Mouse (Mus musculus) neural tube, embryonic 14.5 days (tissue): ENCODE measurements at regions not wholly inside any gene's neighbourhood (a gene's known extent, or its start where the extent isn't known, plus 50 kb on each side); places are given as distances from the start of the nearest gene placed in this dataset.

Experiments used
- ATAC-seq: fragments of 200-750 bp; cut with Nextera tagmentation; 2 replicates; pipeline ENCODE4 v1.8.0; 2017; ENCODE audit warnings: low read depth, mild to moderate bottlenecking, moderate TSS enrichment, moderate library complexity
- H3K27ac ChIP-seq: fragments of 300-500 bp; sonication (generic); 2 replicates; pipeline ENCODE4 v1.5.1; 2014; ENCODE audit warnings: low read depth, mild to moderate bottlenecking, control low read depth, low read length, moderate library complexity, mixed read lengths
- H3K27me3 ChIP-seq: fragments of 300-500 bp; sonication (generic); 2 replicates; pipeline ENCODE4 v1.6.1; 2014; ENCODE audit warnings: low read length; ENCODE audit not compliant: control insufficient read depth, insufficient read depth
- H3K36me3 ChIP-seq: fragments of 300-500 bp; sonication (generic); 2 replicates; pipeline ENCODE4 v1.6.1; 2014; ENCODE audit warnings: low read length, mixed read lengths; ENCODE audit not compliant: control insufficient read depth, insufficient read depth
- H3K4me1 ChIP-seq: fragments of 300-500 bp; sonication (generic); 2 replicates; pipeline ENCODE4 v1.6.1; 2014; ENCODE audit warnings: low read length; ENCODE audit not compliant: control insufficient read depth, insufficient read depth
- H3K4me2 ChIP-seq: fragments of 300-500 bp; sonication (generic); 2 replicates; pipeline ENCODE4 v1.6.1; 2014; ENCODE audit warnings: mild to moderate bottlenecking, low read depth, low read length, control low read depth
- H3K4me3 ChIP-seq: fragments of 300-500 bp; sonication (generic); 2 replicates; pipeline ENCODE4 v1.5.1; 2014; ENCODE audit warnings: low read depth, low read length, control low read depth, mixed read lengths
- H3K9ac ChIP-seq: fragments of 300-500 bp; sonication (generic); replicated peaks from 2 replicates; pipeline ENCODE4 v1.6.1; 2014; ENCODE audit warnings: low read depth, mild to moderate bottlenecking, control low read depth, low read length, mixed read lengths
- H3K9me3 ChIP-seq: fragments of 300-500 bp; sonication (generic); 2 replicates; pipeline ENCODE4 v1.6.1; 2016; ENCODE audit warnings: low read length; ENCODE audit not compliant: control insufficient read depth
- WGBS: fragments of 180-500 bp; shearing (Covaris S2); extraction: QIAGEN DNeasy Blood & Tissue Kit; methylation state at CpG from one replicate; pipeline ENCODE4 v1.1.7; 2014; 5-methylcytosine and 5-hydroxymethylcytosine counted together

- Histone ChIP-seq H3K36me3 (no peaks in the 10 kb centered on the region), H3K4me3 (no peak overlapping the region), H3K4me2 (no peak overlapping the region), H3K4me1 (no peaks in the 10 kb centered on the region), H3K27ac (no peak overlapping the region), H3K27me3 (no peaks in the 10 kb centered on the region), H3K9me3 (no peaks in the 10 kb centered on the region), H3K9ac (no peak overlapping the region)
- 92% methylated on average over 6 of the region's 6 CpGs for WGBS
- no peak for ATAC-seq
Measured at GRCm38 (mm10) chr1:190324562-190324961, 154.0 kb upstream of the Prox1 start.

DNA sequence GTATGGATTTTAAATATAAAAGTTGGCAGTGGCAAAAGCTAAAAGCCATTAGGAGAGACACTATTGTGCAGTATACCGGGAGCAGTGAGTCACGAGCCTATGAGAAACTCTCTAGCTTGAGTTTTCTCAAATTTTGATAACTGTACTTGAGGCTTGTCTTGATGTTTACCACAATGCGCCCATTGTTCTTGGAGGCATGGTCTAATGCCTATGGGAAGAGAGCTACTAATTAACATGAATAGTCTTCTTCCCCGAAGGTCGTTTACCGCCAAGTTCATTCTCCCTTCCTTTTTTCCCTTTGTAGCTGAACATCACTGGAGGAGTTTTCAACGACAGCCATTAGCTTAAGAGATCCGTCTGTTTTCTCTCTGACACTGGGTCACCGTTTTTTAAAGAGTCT is 153.2 kb upstream of the Prox1 start:
- Histone ChIP-seq H3K9ac (no peak overlapping the region), H3K27ac (no peak overlapping the region), H3K27me3 (no peaks in the 10 kb centered on the region), H3K36me3 (no peaks in the 10 kb centered on the region), H3K9me3 (no peaks in the 10 kb centered on the region), H3K4me3 (no peak overlapping the region), H3K4me1 (no peaks in the 10 kb centered on the region), H3K4me2 (no peak overlapping the region)
- 55% methylated on average over 9 of the region's 9 CpGs for WGBS
- no peak for ATAC-seq

- Histone ChIP-seq H3K9ac (no peak overlapping the region), H3K27ac (no peak overlapping the region), H3K4me3 (no peak overlapping the region), H3K4me1 (no peaks in the 10 kb centered on the region), H3K36me3 (no peaks in the 10 kb centered on the region), H3K27me3 (no peaks in the 10 kb centered on the region), H3K9me3 (no peaks in the 10 kb centered on the region), H3K4me2 (no peak overlapping the region)
- no peak for ATAC-seq
- 82% methylated on average over 5 of the region's 5 CpGs for WGBS
Measured at GRCm38 (mm10) chr1:190316175-190316574, 145.7 kb upstream of the Prox1 start.

DNA sequence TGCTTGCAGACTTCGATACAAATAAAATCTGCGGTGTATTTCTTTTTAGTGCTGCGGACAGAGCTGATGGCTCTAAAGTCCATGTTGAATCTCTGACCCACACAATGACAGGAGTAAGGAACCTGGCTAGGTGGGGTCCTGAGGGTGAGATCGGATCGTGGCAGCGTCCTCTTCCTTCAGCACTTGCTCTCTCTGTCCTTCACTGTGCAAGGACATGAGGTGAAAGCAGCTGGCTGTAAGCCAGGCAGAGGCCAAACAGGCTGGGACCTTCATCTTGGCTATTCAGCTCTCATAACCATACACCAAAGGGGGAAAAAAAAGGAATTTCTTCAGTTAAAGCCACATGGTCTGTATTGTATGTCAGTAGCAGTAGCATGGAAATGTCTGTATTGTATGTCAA is 139.3 kb upstream of the Prox1 start:
- no peaks in the 10 kb centered on the region for H3K27me3 ChIP-seq
- no peak for ATAC-seq
- no peaks in the 10 kb centered on the region for H3K4me1 ChIP-seq
- H3K4me3 ChIP-seq: no peak overlapping the region
- H3K9me3 ChIP-seq: no peaks in the 10 kb centered on the region
- H3K9ac ChIP-seq: no peak overlapping the region
- H3K27ac ChIP-seq: no peak overlapping the region
- H3K36me3 ChIP-seq: no peaks in the 10 kb centered on the region
- 90% methylated on average over 6 of the region's 6 CpGs for WGBS
- no peak overlapping the region for H3K4me2 ChIP-seq

- Histone ChIP-seq H3K4me2 (no peak overlapping the region), H3K27ac (no peak overlapping the region), H3K9ac (no peak overlapping the region), H3K4me3 (no peak overlapping the region), H3K4me1 (no peaks in the 10 kb centered on the region), H3K36me3 (no peaks in the 10 kb centered on the region), H3K27me3 (no peaks in the 10 kb centered on the region), H3K9me3 (no peaks in the 10 kb centered on the region)
- WGBS: 93% methylated on average over 3 of the region's 3 CpGs
- ATAC-seq: no peak
Measured at GRCm38 (mm10) chr1:190307751-190308150, 137.2 kb upstream of the Prox1 start.

DNA sequence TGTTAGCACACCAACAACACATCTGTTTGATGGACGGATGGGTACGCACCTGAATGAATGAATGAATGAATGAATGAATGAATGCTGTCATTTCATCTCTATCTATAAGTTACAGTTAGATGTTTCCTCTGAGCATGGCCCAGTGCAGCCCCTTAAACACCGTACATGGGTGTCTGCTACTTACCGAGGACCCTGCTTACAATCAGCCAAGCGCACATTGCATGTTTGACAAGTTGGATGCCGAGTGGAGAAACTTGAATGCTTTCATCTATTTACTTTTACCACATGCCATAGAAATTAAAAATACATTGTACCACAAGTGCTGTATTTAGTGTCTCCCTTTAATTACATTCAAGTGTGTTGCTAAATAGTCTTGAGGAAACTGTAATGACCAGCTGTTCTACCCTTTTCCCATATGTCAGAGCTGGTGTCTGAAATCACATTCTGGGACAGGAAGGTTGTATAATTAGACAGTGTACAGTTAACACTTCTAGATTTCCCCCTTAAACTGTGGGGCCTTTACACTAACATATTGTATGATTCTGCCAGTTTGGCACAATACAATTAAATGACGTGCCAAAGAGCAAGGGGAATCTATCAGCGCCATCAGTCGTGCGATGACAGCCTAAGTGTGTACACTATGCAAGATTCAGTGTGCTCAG is 127.3 kb upstream of the Prox1 start:
- no peaks in the 10 kb centered on the region for H3K36me3 ChIP-seq
- 75% methylated on average over 10 of the region's 10 CpGs for WGBS
- no peak for ATAC-seq

GRCm38 (mm10) chr1:190290061-190290460 is 119.5 kb upstream of the Prox1 start:
- no peaks in the 10 kb centered on the region for H3K27me3 ChIP-seq
- H3K4me3 ChIP-seq: no peak overlapping the region
- H3K9me3 ChIP-seq: no peaks in the 10 kb centered on the region
- 95% methylated on average over 11 of the region's 11 CpGs for WGBS
- no peak for ATAC-seq
- H3K36me3 ChIP-seq: no peaks in the 10 kb centered on the region
- H3K27ac ChIP-seq: no peak overlapping the region
- no peak overlapping the region for H3K4me2 ChIP-seq
- no peak overlapping the region for H3K9ac ChIP-seq
- H3K4me1 ChIP-seq: peaks cover 14% of the 10 kb centered on the region; the same call in 1 of the 2 replicates

More for the DNA sequence above, 127.3 kb upstream of the Prox1 start:
- Histone ChIP-seq H3K27ac (no peak overlapping the region), H3K4me2 (no peak overlapping the region), H3K9ac (no peak overlapping the region), H3K9me3 (no peaks in the 10 kb centered on the region), H3K4me3 (no peak overlapping the region), H3K27me3 (no peaks in the 10 kb centered on the region), H3K4me1 (no peaks in the 10 kb centered on the region)

- Histone ChIP-seq H3K9ac (no peak overlapping the region), H3K4me1 (peaks cover 14% of the 10 kb centered on the region; the same call in 1 of the 2 replicates), H3K27me3 (no peaks in the 10 kb centered on the region), H3K4me2 (no peak overlapping the region), H3K4me3 (no peak overlapping the region), H3K36me3 (no peaks in the 10 kb centered on the region), H3K27ac (no peak overlapping the region), H3K9me3 (no peaks in the 10 kb centered on the region)
- no peak for ATAC-seq
- WGBS: 40% methylated on average over 17 of the region's 17 CpGs
Measured at GRCm38 (mm10) chr1:190286481-190287145, 116.1 kb upstream of the Prox1 start.

GRCm38 (mm10) chr1:190285636-190286035 is 115.1 kb upstream of the Prox1 start:
- no peak for ATAC-seq
- 63% methylated on average over 8 of the region's 8 CpGs for WGBS
- Histone ChIP-seq H3K36me3 (no peaks in the 10 kb centered on the region), H3K9ac (no peak overlapping the region), H3K4me2 (no peak overlapping the region), H3K9me3 (no peaks in the 10 kb centered on the region), H3K27me3 (no peaks in the 10 kb centered on the region), H3K27ac (no peak overlapping the region), H3K4me1 (peaks cover 14% of the 10 kb centered on the region; the same call in 1 of the 2 replicates), H3K4me3 (no peak overlapping the region)
